Mouse (Mus musculus): ENCODE measurements around the gene Ipo11. TPM values are rescaled to one million over a fixed set of nuclear protein-coding genes. Genes with fewer than 3 reads are reported as not detected.
A peak's percentile ranks its signal among the peaks of the same experiment; 100 is the strongest.

Ipo11 gene
- polyA plus RNA-seq (2016; fragmentation: Nextera tagmentation; extraction: Ambion mirVana): 66.8 and 70.1 TPM in 2 replicates

DNA sequence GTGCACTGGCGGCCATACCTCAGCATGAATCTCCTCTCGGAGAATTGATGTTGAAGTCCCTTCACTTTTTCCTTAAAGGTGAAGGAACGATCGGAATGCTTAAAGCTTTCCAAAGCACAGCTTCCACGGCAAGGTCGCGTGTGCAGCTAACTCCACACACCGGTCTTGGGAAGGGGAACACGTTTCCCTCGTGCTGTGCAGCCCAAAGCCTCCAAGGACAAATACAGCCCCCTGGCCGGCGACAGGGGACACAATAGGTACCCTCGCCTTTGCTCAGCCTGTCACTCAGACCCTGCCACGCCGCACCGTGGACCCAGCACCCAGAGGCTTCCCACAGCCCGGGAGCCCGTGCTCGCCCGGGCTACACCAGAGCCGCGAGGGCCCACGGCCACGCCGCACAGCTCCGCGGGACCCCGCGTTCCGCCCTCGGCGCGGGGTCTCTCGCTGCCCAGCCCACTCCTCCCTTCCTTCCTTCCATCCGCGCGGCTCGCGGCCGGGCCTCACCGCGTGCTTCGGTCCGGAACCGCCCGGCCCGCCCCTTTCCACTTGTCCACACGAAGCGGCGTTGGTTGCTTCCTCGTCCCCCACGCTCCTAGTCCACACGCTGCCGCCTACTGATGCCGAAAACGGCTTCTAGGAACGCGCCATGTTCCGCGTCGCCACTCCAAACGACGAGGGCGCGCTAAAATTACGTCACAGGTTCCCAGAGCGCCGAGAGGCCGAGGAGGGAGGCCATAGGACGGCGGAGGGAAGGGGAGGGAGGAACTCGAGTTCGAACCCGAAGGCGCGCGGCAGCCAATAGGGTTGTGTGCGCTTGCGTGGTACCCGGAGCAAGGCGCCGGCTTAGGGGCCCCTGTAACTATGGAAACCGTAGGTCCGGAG lies at the start of gene Ipo11:
Ipo11 (minus strand) TSS at position 703 of the 882 bp plus-strand sequence.
- ATAC-seq (ENCODE audit: low FRiP score, low read depth): peak; percentile 98
- WGBS: 0% methylated on average over 84 of the region's 84 CpGs
- Histone ChIP-seq H3K4me3 (peak within 1 kb of the TSS; percentile 99), H3K27me3 (no peaks in the 10 kb centered on the region), H3K9ac (replicated peaks) (peak within 1 kb of the TSS; percentile 86), H3K4me1 (peaks cover 9% of the 10 kb centered on the region), H3K9me3 (no peaks in the 10 kb centered on the region), H3K36me3 (no peaks in the 10 kb centered on the region), H3K27ac (replicated peaks) (peak within 1 kb of the TSS; percentile 84), H3K4me2 (replicated peaks) (peak within 1 kb of the TSS; percentile 62)

GRCm38 (mm10) chr13:106961496-106961895 lies 24.7 kb upstream of the Ipo11 start:
- WGBS: 93% methylated on average over 4 of the region's 4 CpGs
- H3K9me3 ChIP-seq: no peaks in the 10 kb centered on the region
- no peak for ATAC-seq (ENCODE audit: low FRiP score, low read depth)
- H3K4me2 ChIP-seq (replicated peaks): no peak overlapping the region
- H3K27me3 ChIP-seq: no peaks in the 10 kb centered on the region
- no peak overlapping the region for H3K4me3 ChIP-seq
- no peak overlapping the region for H3K9ac ChIP-seq (replicated peaks)
- no peaks in the 10 kb centered on the region for H3K4me1 ChIP-seq
- peaks cover 51% of the 10 kb centered on the region for H3K36me3 ChIP-seq
- H3K27ac ChIP-seq (replicated peaks): no peak overlapping the region

- H3K27ac ChIP-seq (replicated peaks): no peak overlapping the region
- no peaks in the 10 kb centered on the region for H3K9me3 ChIP-seq
- H3K4me3 ChIP-seq: no peak overlapping the region
- H3K36me3 ChIP-seq: peaks cover 60% of the 10 kb centered on the region
- WGBS: 86% methylated on average over 3 of the region's 3 CpGs
- no peaks in the 10 kb centered on the region for H3K4me1 ChIP-seq
- H3K4me2 ChIP-seq (replicated peaks): no peak overlapping the region
- H3K27me3 ChIP-seq: no peaks in the 10 kb centered on the region
- ATAC-seq (ENCODE audit: low FRiP score, low read depth): no peak
- no peak overlapping the region for H3K9ac ChIP-seq (replicated peaks)
Observed at GRCm38 (mm10) chr13:106960557-106960956, 23.8 kb upstream of the Ipo11 start.

DNA sequence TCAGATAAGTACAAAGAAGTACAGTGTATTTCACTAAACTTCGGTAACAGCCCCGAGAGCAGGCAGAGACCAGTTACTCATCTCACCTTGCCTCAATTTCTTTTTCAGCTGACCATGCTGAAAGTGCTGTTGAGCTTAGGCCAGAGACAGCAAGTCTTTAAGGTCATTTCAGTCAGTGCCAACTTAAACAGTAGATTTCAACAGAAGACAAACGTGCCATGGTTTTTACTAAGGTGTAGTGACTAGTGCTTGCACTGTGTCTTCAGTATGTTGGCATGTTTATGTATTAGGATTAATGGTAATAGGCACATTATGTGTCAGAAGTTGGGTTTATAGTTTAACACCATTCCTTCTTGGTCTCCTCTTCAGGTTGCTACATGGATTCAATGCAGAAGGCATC lies 21.5 kb upstream of the Ipo11 start:
- 92% methylated on average over 3 of the region's 3 CpGs for WGBS
- H3K27ac ChIP-seq (replicated peaks): no peak overlapping the region

DNA sequence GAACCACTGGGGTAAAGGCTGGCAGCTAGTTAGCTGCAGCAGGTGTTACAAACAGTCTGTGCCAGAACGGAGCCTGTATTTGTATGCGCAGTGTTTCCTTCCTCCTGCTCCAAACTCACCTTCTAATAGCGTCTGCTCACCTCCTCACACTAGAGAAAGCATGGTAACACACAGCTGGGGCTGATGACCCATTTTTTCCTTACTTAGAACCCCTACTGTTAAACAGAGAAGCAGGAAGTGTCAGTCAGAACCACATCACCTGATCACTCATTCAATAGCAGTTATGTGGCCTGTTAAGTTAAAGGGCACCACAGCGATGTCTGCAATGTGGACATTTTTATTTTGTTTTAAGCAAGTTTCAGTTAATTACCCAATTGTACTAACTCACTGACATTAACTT lies 20.8 kb upstream of the Ipo11 start:
- Histone ChIP-seq H3K9me3 (no peaks in the 10 kb centered on the region), H3K4me2 (replicated peaks) (no peak overlapping the region), H3K9ac (replicated peaks) (no peak overlapping the region), H3K36me3 (peaks cover 65% of the 10 kb centered on the region), H3K4me1 (no peaks in the 10 kb centered on the region), H3K4me3 (no peak overlapping the region), H3K27ac (replicated peaks) (no peak overlapping the region), H3K27me3 (no peaks in the 10 kb centered on the region)
- no peak for ATAC-seq (ENCODE audit: low FRiP score, low read depth)
- WGBS: 93% methylated on average over 4 of the region's 4 CpGs

More for the DNA sequence above, 21.5 kb upstream of the Ipo11 start:
- Histone ChIP-seq H3K4me1 (no peaks in the 10 kb centered on the region), H3K9ac (replicated peaks) (no peak overlapping the region), H3K4me2 (replicated peaks) (no peak overlapping the region), H3K9me3 (no peaks in the 10 kb centered on the region), H3K27me3 (no peaks in the 10 kb centered on the region), H3K4me3 (no peak overlapping the region), H3K36me3 (peaks cover 64% of the 10 kb centered on the region)
- no peak for ATAC-seq (ENCODE audit: low FRiP score, low read depth)

GRCm38 (mm10) chr13:106954880-106955279 lies 18.1 kb upstream of the Ipo11 start:
- peaks cover 72% of the 10 kb centered on the region for H3K36me3 ChIP-seq
- no peak for ATAC-seq (ENCODE audit: low FRiP score, low read depth)

DNA sequence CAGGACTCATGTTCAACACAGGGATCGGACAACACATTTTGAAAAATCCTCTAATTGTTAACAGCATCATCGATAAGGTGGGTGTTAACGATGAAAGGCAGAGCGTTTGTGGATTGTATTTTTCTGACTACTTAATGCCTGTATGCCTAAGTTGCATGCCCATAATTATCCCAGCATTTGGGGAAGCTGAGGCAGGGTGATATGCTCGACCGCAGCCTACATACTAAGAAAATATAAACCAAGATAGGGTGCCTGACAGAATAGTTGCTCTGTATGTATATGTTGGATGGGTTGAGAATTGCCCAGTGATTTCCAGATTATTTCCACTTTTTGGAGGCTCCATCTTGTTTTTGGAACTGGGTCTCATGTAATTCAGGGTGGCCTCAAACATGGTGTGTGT lies 10.8 kb upstream of the Ipo11 start:
- Histone ChIP-seq H3K36me3 (peaks cover 31% of the 10 kb centered on the region), H3K27ac (replicated peaks) (no peak overlapping the region), H3K4me3 (peak overlapping the region; percentile 94), H3K9ac (replicated peaks) (peak overlapping the region; percentile 81), H3K9me3 (no peaks in the 10 kb centered on the region), H3K4me2 (replicated peaks) (peak overlapping the region; percentile 60), H3K27me3 (no peaks in the 10 kb centered on the region), H3K4me1 (peaks cover 16% of the 10 kb centered on the region)
- no peak for ATAC-seq (ENCODE audit: low FRiP score, low read depth)
- 8% methylated on average over 6 of the region's 6 CpGs for WGBS

More at GRCm38 (mm10) chr13:106954880-106955279, 18.1 kb upstream of the Ipo11 start:
- Histone ChIP-seq H3K9me3 (no peaks in the 10 kb centered on the region), H3K27ac (replicated peaks) (no peak overlapping the region), H3K27me3 (no peaks in the 10 kb centered on the region), H3K9ac (replicated peaks) (no peak overlapping the region), H3K4me2 (replicated peaks) (no peak overlapping the region), H3K4me1 (no peaks in the 10 kb centered on the region), H3K4me3 (no peak overlapping the region)
- 91% methylated on average over 3 of the region's 3 CpGs for WGBS

DNA sequence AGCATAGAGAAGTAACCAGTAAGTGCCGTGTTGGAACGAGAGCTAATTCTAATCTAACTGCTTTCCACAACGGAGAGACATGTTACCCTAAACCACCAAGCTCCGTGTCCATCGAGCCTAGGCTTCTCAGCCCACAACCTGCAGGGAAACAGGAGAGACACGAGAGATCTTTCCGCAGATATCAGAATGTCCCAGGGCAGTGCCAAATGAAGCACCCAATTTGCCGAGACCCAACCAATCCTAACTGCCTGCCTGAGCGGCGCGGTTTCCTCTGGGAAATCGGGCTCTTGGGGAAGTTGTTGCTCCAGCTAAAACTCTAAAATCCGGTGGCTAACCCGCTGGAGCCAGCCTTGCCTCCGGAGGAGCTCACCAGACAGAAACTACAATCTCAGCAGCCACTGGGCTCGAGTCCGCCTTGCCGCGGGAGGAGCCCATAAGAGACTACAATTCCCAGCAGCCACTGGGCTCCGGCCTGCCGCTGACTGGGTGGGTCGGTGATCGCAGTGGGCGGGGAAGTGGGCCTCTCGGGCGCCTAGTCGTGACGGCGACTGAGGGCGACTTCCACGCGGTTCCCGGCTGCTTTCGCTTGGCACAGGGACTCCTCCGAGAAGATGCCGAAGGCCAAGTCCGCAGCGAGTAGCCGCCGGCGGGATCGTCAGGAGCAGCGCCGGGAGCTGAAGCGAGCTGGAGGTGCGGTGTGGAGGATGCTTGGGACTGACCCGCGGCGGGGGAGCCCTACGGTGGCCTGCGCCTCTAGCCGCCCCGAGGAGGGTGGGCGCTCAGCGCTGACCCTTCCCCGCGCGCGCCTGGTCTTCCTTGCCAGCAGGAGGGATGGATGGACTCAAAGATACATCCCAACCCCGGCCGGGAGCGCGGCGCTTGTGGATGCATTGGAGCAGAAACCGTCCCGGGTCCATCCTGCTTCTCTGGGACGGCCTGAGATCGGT lies 10.1 kb upstream of the Ipo11 start, which contains the start of gene Dimt1:
Dimt1 (plus strand) TSS at position 534 of the 947 bp plus-strand sequence.
- H3K9me3 ChIP-seq: no peaks in the 10 kb centered on the region
- H3K36me3 ChIP-seq: peaks cover 24% of the 10 kb centered on the region
- H3K4me3 ChIP-seq: peak within 1 kb of the TSS; percentile 94
- H3K27me3 ChIP-seq: no peaks in the 10 kb centered on the region
- under 1% methylated on average over 68 of the region's 68 CpGs for WGBS
- ATAC-seq (ENCODE audit: low FRiP score, low read depth): peak; percentile 100
- H3K4me2 ChIP-seq (replicated peaks): peak within 1 kb of the TSS; percentile 62
- peak within 1 kb of the TSS; percentile 82 for H3K27ac ChIP-seq (replicated peaks)
- H3K4me1 ChIP-seq: peaks cover 16% of the 10 kb centered on the region
- peak within 1 kb of the TSS; percentile 81 for H3K9ac ChIP-seq (replicated peaks)

GRCm38 (mm10) chr13:106945518-106945917 lies 8.8 kb upstream of the Ipo11 start:
- Histone ChIP-seq H3K9ac (replicated peaks) (no peak overlapping the region), H3K36me3 (peaks cover 14% of the 10 kb centered on the region), H3K9me3 (no peaks in the 10 kb centered on the region), H3K27me3 (no peaks in the 10 kb centered on the region), H3K4me1 (peaks cover 16% of the 10 kb centered on the region), H3K4me3 (no peak overlapping the region), H3K4me2 (replicated peaks) (no peak overlapping the region), H3K27ac (replicated peaks) (no peak overlapping the region)
- no peak for ATAC-seq (ENCODE audit: low FRiP score, low read depth)
- 85% methylated on average over 9 of the region's 9 CpGs for WGBS

- no peaks in the 10 kb centered on the region for H3K27me3 ChIP-seq
- peaks cover 2% of the 10 kb centered on the region for H3K4me1 ChIP-seq
- WGBS: 91% methylated on average over 1 of the region's 1 CpGs
- H3K9ac ChIP-seq (replicated peaks): no peak overlapping the region
- H3K36me3 ChIP-seq: no peaks in the 10 kb centered on the region
- no peak overlapping the region for H3K27ac ChIP-seq (replicated peaks)
- H3K4me2 ChIP-seq (replicated peaks): no peak overlapping the region
- no peak for ATAC-seq (ENCODE audit: low FRiP score, low read depth)
- no peaks in the 10 kb centered on the region for H3K9me3 ChIP-seq
- H3K4me3 ChIP-seq: no peak overlapping the region
Observed at GRCm38 (mm10) chr13:106942721-106943120, 6.0 kb upstream of the Ipo11 start.

DNA sequence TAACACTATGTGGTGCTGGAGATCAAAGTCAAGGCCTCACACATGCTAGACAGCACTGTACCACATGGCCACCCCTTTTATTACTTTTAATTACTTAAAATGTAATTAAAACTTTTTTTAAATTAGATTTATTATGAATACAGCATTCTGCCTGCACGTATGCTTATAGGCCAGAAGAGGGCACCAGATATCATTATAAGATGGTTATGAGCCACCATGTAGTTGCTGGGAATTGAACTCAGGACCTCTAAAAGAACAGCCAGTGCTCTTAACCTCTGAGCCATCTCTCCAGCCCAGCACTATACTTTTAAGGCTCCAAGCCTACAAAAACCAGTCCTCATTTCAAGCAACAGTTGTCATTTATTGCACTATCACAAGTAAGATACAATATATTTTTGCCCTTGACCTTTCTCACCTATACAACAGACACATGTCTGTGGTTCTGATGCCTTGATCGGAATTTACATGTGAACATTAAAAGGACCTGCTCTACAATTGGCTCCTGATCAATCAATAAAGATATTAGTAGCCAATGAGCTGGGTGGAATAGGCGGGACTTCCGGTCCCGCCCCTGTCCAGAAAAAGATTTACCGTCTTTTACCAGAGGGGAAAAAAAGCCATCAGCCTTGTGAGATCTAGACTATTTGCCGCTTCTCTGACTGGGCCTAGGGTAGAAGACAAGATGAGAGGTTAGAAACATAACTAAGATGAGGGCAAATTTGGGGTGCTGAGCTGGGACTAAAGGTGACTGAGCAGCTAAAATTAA lies 4.6 kb upstream of the Ipo11 start:
- H3K27me3 ChIP-seq: no peaks in the 10 kb centered on the region
- H3K9ac ChIP-seq (replicated peaks): no peak overlapping the region
- WGBS: 27% methylated on average over 7 of the region's 7 CpGs
- H3K36me3 ChIP-seq: no peaks in the 10 kb centered on the region
- no peak for ATAC-seq (ENCODE audit: low FRiP score, low read depth)
- H3K4me2 ChIP-seq (replicated peaks): peak overlapping the region; percentile 8; the same call in 1 of the 2 replicates
- no peaks in the 10 kb centered on the region for H3K9me3 ChIP-seq
- peak overlapping the region; percentile 19 for H3K4me3 ChIP-seq
- H3K4me1 ChIP-seq: no peaks in the 10 kb centered on the region
- no peak overlapping the region for H3K27ac ChIP-seq (replicated peaks)
